Mouse (Mus musculus) kidney, adult 2 months (tissue): ENCODE measurements around the gene Actl10. TPM values are rescaled to one million over a fixed set of nuclear protein-coding genes. Genes with fewer than 3 reads are reported as not detected.

Experiments used
- DNase-seq: peaks from one replicate; pipeline ENCODE4 v3.0.0; 2021
- H3K27ac ChIP-seq: fragments of 200-500 bp; 2 replicates; pipeline ENCODE4 v1.5.1; 2012; ENCODE audit warnings: low read depth, low read length, control low read depth, inconsistent platforms; ENCODE audit not compliant: insufficient read depth
- H3K27me3 ChIP-seq: fragments of 200-500 bp; replicated peaks from 2 replicates; pipeline ENCODE4 v1.6.1; 2012; ENCODE audit warnings: mild to moderate bottlenecking, moderate library complexity, low read length, inconsistent platforms; ENCODE audit not compliant: control insufficient read depth, insufficient read depth
- H3K36me3 ChIP-seq: fragments of 200-500 bp; 2 replicates; pipeline ENCODE4 v1.6.1; 2012; ENCODE audit warnings: mild to moderate bottlenecking, moderate library complexity, low read length, inconsistent platforms; ENCODE audit not compliant: control insufficient read depth, insufficient read depth
- H3K4me1 ChIP-seq: fragments of 200-500 bp; 2 replicates; pipeline ENCODE4 v1.6.1; 2011; ENCODE audit warnings: low read length; ENCODE audit not compliant: control insufficient read depth, insufficient read depth
- H3K4me3 ChIP-seq: fragments of 200-500 bp; 2 replicates; pipeline ENCODE4 v1.5.1; 2011; ENCODE audit warnings: mild to moderate bottlenecking, low read depth, low read length, control low read depth; ENCODE audit not compliant: insufficient read depth
- CTCF ChIP-seq: fragments of 200-500 bp; conservative IDR thresholded peaks from 2 replicates; pipeline ENCODE4 v1.5.1; 2011; ENCODE audit warnings: low read depth, mild to moderate bottlenecking, control low read depth, low read length, moderate library complexity, mixed read lengths; ENCODE audit not compliant: insufficient read depth, insufficient read length
- POLR2A ChIP-seq: fragments of 200-500 bp; IDR thresholded peaks from one replicate; pipeline ENCODE4 v1.6.1; 2011; ENCODE audit warnings: low read depth, low read length, control low read depth
- WGBS: fragments of 180-500 bp; shearing (Covaris S2); methylation state at CpG from one replicate; pipeline ENCODE4 v1.1.7; 2018; 5-methylcytosine and 5-hydroxymethylcytosine counted together
- polyA plus RNA-seq: library from polyadenylated mRNA; depleted of rRNA; stranded (reverse); fragments of >200 nt; gene quantifications from 2 replicates; pipeline ENCODE4 v1.2.3, GENCODE M21; 2012

The Actl10 gene
- polyA plus RNA-seq, 1 experiment: not detected

GRCm38 (mm10) chr2:154521449-154521848, 30.1 kb upstream of the Actl10 start:
- Histone ChIP-seq H3K4me3 (no peak overlapping the region), H3K27ac (no peak overlapping the region), H3K4me1 (peaks cover 3% of the 10 kb centered on the region; the same call in 1 of the 2 replicates), H3K27me3 (no peaks in the 10 kb centered on the region), H3K36me3 (peaks cover 10% of the 10 kb centered on the region)
- TF ChIP-seq CTCF (no peak), POLR2A (no peak)
- DNase-seq: no peak

- 91% methylated on average over 5 of the region's 5 CpGs for WGBS
- Histone ChIP-seq H3K4me3 (no peak overlapping the region), H3K4me1 (no peaks in the 10 kb centered on the region), H3K27me3 (no peaks in the 10 kb centered on the region), H3K36me3 (peaks cover 10% of the 10 kb centered on the region), H3K27ac (no peak overlapping the region)
- TF ChIP-seq POLR2A (no peak), CTCF (no peak)
- DNase-seq: no peak
Observed at GRCm38 (mm10) chr2:154522334-154522733, 29.2 kb upstream of the Actl10 start.

- H3K4me3 ChIP-seq: no peak overlapping the region
- H3K36me3 ChIP-seq: peaks cover 6% of the 10 kb centered on the region
- TF ChIP-seq CTCF (no peak), POLR2A (no peak)
- 97% methylated on average over 2 of the region's 2 CpGs for WGBS
- no peaks in the 10 kb centered on the region for H3K4me1 ChIP-seq
- H3K27ac ChIP-seq: no peak overlapping the region
- DNase-seq: no peak
- no peaks in the 10 kb centered on the region for H3K27me3 ChIP-seq
Observed at GRCm38 (mm10) chr2:154525285-154525684, 26.3 kb upstream of the Actl10 start.

- no peak overlapping the region for H3K27ac ChIP-seq
- no peaks in the 10 kb centered on the region for H3K4me1 ChIP-seq
- TF ChIP-seq POLR2A (no peak), CTCF (no peak)
- no peaks in the 10 kb centered on the region for H3K27me3 ChIP-seq
- no peak overlapping the region for H3K4me3 ChIP-seq
- peaks cover 8% of the 10 kb centered on the region for H3K36me3 ChIP-seq
- WGBS: 78% methylated on average over 3 of the region's 3 CpGs
- DNase-seq: no peak
Observed at GRCm38 (mm10) chr2:154526531-154526930, 25.0 kb upstream of the Actl10 start.

GRCm38 (mm10) chr2:154532888-154533287, 18.7 kb upstream of the Actl10 start:
- WGBS: 83% methylated on average over 3 of the region's 3 CpGs
- DNase-seq: no peak
- H3K4me3 ChIP-seq: no peak overlapping the region
- no peak overlapping the region for H3K27ac ChIP-seq
- H3K27me3 ChIP-seq: no peaks in the 10 kb centered on the region
- TF ChIP-seq POLR2A: no peak
- no peak for TF ChIP-seq CTCF
- H3K36me3 ChIP-seq: peaks cover 6% of the 10 kb centered on the region
- no peaks in the 10 kb centered on the region for H3K4me1 ChIP-seq

GRCm38 (mm10) chr2:154534704-154535270, 16.8 kb upstream of the Actl10 start:
- no peak for DNase-seq
- no peak overlapping the region for H3K27ac ChIP-seq
- TF ChIP-seq POLR2A (no peak), CTCF (no peak)
- 93% methylated on average over 12 of the region's 12 CpGs for WGBS
- H3K36me3 ChIP-seq: peaks cover 6% of the 10 kb centered on the region
- H3K27me3 ChIP-seq: no peaks in the 10 kb centered on the region
- H3K4me3 ChIP-seq: no peak overlapping the region
- H3K4me1 ChIP-seq: no peaks in the 10 kb centered on the region

- TF ChIP-seq POLR2A: no peak
- no peak for TF ChIP-seq CTCF
- no peak for DNase-seq
- no peak overlapping the region for H3K4me3 ChIP-seq
- no peaks in the 10 kb centered on the region for H3K27me3 ChIP-seq
- peaks cover 2% of the 10 kb centered on the region for H3K36me3 ChIP-seq
- no peaks in the 10 kb centered on the region for H3K4me1 ChIP-seq
- H3K27ac ChIP-seq: no peak overlapping the region
- WGBS: 64% methylated on average over 2 of the region's 2 CpGs
Observed at GRCm38 (mm10) chr2:154538310-154538709, 13.3 kb upstream of the Actl10 start.

- Histone ChIP-seq H3K27ac (no peak overlapping the region), H3K36me3 (peaks cover 2% of the 10 kb centered on the region), H3K27me3 (no peaks in the 10 kb centered on the region), H3K4me1 (no peaks in the 10 kb centered on the region), H3K4me3 (no peak overlapping the region)
- DNase-seq: no peak
- TF ChIP-seq POLR2A (no peak), CTCF (no peak)
- WGBS: 65% methylated on average over 3 of the region's 3 CpGs
Observed at GRCm38 (mm10) chr2:154538710-154539109, 12.9 kb upstream of the Actl10 start.
